Mouse (Mus musculus) spleen, adult 12 weeks (tissue): ENCODE results near the gene Odf3.
A peak's percentile ranks its signal among the peaks of the same experiment; 100 is the strongest.
"Not testable (repeated sequence)": the region's sequence is repeated elsewhere in the genome, so short reads cannot be mapped to it uniquely, and the experiment has no call there.

Source experiments
- DNase-seq: peaks from one replicate; pipeline ENCODE4 v3.0.0; 2022; ENCODE audit warnings: low spot score

Odf3 gene

DNA sequence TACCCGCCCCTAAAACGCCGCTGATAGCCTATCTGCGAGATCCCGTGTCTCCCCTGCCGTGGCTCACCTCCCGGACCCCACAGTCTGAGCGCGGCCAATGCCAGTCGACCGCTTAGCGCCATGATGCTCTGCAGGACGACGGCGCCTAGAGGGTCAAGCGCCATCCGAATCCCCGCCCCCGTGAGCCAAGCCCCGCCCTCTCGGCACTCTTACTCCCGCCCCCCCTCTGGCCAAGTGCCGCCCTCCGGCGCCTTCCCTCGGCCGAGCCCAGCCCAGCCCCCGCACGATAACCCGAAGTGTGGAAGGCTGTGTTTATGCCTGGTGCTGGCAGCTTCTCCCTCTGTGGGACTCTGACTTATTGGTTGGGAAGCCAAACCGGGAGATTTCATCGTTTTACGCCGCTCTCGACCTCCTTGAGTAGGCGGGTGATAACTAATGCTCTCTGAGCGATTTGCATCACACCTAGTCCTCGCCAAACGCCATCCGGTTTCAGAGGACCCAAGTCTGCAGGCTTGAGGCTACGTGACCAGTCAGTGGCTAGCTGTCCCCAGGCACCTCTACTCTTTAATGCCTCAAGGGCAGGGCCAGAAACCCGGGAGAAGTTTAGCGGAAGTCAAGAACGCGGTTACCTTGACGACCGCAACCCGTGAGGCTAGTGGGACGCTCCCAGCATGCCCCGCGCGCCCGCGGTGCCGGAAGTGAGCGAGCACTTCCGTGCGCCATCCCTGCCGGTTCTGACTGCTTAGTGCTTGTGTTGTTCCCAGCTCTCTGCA lies 34.3 kb downstream of the Odf3 start, which contains the start of the genes Psmd13 and Sirt3:
Gene Psmd13 (plus strand): TSS at position 273 of the 773 bp plus-strand sequence.
Gene Sirt3 (minus strand): TSS at position 614 of the 773 bp plus-strand sequence.
- DNase-seq, result peak; percentile 91

DNA sequence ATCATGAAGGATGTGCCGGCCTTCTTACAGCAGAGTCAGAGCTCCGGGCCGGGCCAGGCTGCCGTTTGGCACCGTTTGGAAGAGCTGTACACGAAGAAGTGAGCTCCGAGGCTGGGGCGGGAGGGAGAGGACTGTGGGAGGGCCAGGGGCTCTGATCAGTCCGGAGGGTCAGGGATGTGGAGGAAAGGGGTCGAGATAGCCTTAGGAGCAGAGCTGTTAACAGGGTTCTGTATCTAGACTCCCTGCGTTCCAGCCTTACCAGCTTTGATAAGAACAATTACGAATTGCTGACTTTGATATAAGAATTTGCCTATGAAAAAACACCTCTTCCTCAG lies 34.8 kb downstream of the Odf3 start:
- DNase-seq, result no peak

DNA sequence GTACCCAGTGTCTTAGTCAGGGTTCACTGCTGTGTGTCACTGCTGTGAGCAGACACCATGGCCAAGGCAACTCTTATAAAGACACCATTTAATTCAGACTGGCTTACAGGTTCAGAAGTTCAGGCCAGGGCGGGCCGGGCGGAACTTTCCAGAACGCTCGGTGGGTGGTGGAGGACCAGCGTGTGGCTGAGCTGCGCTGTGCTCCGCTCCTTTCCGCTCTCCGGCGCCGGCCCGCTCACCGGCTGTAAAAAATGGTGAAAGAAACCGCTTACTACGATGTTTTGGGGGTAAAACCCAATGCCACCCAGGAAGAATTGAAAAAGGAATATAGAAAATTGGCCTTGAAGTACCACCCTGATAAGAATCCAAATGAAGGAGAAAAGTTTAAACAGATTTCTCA lies 43.0 kb downstream of the Odf3 start:
- not testable (repeated sequence) for DNase-seq

DNA sequence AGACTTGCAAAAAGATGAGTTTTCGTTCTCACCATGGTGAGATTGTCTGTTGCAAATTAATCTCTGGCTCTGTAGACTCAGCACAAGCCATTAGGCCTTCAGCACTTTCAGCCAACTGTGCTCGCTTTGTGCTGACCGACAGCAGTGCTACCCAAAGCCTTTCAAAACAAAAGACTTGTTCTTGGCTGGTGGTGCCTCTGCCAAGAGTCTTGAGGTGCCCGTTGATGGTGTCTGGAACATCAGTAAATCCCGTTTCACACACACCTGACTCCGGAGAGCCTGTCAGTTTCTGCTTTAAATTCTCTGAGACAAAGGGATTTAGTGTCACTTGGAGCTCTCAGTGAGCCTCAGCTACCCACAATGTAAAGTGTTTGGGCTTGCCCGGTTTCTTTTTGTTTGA lies 46.4 kb downstream of the Odf3 start:
- DNase-seq, result no peak

DNA sequence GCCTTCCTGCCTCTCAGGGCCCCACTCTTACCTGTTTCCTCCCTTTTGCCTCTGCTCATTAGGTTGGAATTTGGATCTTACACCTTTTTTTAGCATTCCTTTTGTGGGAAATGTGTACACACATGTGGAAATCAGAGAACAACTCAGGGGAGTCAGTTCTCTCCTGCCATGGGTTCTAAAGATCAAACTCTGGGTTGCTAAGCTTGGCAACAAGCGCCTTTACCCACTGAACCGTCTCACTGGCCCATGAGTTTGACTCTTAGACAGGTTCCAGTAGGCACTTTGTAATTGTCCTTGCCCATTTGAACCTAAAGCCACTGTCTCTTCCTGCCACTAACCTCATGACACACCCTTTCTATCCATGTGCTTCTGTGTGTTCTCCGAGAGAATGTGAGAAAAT lies 47.0 kb downstream of the Odf3 start:
- DNase-seq, result no peak

DNA sequence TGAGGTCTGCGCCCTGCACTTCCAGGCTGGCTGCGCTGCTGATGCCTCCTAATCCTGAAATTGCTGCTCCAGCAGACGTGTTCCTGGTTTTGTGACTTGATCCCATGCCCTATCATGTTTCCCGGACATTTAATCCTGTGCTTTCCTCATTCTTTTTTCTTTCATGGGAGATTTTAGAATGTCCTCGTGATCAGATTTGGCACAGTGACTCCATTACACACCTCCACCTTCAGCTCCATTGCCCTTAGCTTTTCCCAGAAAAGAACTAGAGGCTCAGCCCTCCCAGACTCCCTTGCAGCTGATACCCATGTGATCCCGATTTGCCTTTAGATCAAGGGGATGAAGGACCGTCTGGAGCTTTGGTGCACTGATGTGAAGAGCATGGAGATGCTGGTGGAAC lies 50.3 kb downstream of the Odf3 start:
- DNase-seq, result no peak

DNA sequence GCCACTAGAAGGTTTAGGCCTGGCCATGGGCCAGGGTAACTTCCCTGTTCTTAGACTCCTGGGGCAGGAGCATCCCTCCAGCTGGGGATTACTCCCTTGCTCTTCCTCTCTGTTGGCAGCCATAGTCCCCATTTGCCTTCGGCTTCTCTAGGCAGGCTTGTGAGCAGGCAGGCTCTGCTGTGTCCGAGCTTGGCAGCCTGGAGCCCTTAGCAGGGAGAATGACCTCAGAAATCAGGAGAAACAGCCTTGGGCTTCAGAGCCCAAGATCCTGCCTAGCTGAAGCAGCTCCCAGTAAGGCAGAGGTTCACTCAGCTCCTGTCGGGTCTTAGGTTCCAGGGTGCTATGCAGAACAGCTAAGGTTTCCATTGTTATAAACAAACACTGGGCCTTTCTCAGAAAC lies 51.5 kb downstream of the Odf3 start:
- DNase-seq, result no peak

DNA sequence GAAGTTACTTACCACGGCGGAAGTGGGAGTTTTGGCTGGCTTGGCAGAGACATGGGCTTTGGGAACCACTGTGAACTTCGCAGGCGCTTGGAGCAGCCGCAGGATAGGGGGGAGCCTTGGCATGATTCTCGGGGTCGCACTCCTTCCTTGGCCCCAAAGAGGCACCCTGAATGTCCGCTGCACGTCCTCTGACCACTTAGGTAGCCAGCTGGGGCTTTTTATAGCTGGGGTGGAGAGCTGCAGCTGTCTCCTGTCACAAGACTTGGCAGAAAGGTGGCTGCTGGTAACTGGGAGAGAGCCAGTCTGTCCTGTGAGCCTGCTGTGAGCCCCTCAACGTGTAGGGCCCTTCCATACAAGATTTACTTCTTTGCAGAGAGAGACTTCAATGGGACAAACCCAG lies 52.6 kb downstream of the Odf3 start, which contains the start of gene Cox8b:
Gene Cox8b (minus strand): TSS at position 227 of the 400 bp plus-strand sequence.
- no peak for DNase-seq
